Mouse (Mus musculus) CH12.LX (cell line): Measurements from ENCODE around the gene 5330417C22Rik. TPM values are rescaled to one million over a fixed set of nuclear protein-coding genes. Genes with fewer than 3 reads are reported as not detected.

ENCODE experiments used
- DNase-seq: peaks from one replicate; pipeline ENCODE4 v3.0.0-alpha.2; 2013; ENCODE audit errors: extremely low read depth
- H3K27ac ChIP-seq: 2 replicates; pipeline ENCODE4 v1.5.1; 2012; ENCODE audit warnings: low read depth, mild to moderate bottlenecking, control low read depth, moderate library complexity; ENCODE audit not compliant: insufficient read depth
- H3K27me3 ChIP-seq: replicated peaks from 2 replicates; pipeline ENCODE3; 2012; ENCODE audit warnings: inconsistent platforms
- H3K36me3 ChIP-seq, 2 experiments: replicated peaks in 1 of 2; 2 replicates each; pipeline versions ENCODE3 to v1.6.1; 2012; ENCODE audit warnings: inconsistent platforms in 1 of 2, low read length in 1 of 2, mild to moderate bottlenecking in 1 of 2, mixed read lengths in 1 of 2, moderate library complexity in 1 of 2; ENCODE audit not compliant: control insufficient read depth in 1 of 2, insufficient read depth in 1 of 2
- H3K4me1 ChIP-seq, 2 experiments: 2 replicates each; pipeline ENCODE4 v1.6.1; 2012; ENCODE audit warnings: inconsistent platforms in 1 of 2, moderate library complexity in 1 of 2; ENCODE audit not compliant: insufficient read depth in 2 of 2, control insufficient read depth in 1 of 2
- H3K4me2 ChIP-seq: 2 replicates; pipeline ENCODE4 v1.6.1; 2012; ENCODE audit warnings: low read depth, mild to moderate bottlenecking, control low read depth; ENCODE audit not compliant: poor library complexity, insufficient read depth, severe bottlenecking
- H3K4me3 ChIP-seq, 3 experiments: fragments of 150-350 bp in 1 of 3; sonication (generic) in 1 of 3; replicated peaks in 1 of 3; 2 replicates each; pipeline versions ENCODE3 to v1.5.1; 2011 to 2012; ENCODE audit warnings: low read depth in 2 of 3, low read length in 2 of 3, mild to moderate bottlenecking in 2 of 3, moderate library complexity in 2 of 3, control low read depth in 1 of 3, improper control_type of control experiment in 1 of 3, inconsistent platforms in 1 of 3, mixed read lengths in 1 of 3; ENCODE audit not compliant: poor library complexity in 1 of 3
- H3K79me2 ChIP-seq: replicated peaks from 2 replicates; pipeline ENCODE4 v1.6.1; 2012; ENCODE audit warnings: mild to moderate bottlenecking, moderate library complexity; ENCODE audit not compliant: control insufficient read depth, poor library complexity, insufficient read depth, severe bottlenecking; ENCODE audit errors: extremely low read depth
- H3K9ac ChIP-seq: 2 replicates; pipeline ENCODE4 v1.6.1; 2012; ENCODE audit warnings: low read depth, mild to moderate bottlenecking, control low read depth, moderate library complexity; ENCODE audit not compliant: insufficient read depth
- H3K9me3 ChIP-seq: replicated peaks from 2 replicates; pipeline ENCODE3; 2012; ENCODE audit warnings: low read length, inconsistent platforms, mixed read lengths
- BHLHE40 ChIP-seq: IDR thresholded peaks from 2 replicates; pipeline ENCODE4 v1.6.1; 2011; ENCODE audit warnings: mild to moderate bottlenecking, low read depth, low read length, improper control_type of control experiment
- CTCF ChIP-seq, 2 experiments: IDR thresholded peaks in 1 of 2; conservative IDR thresholded peaks in 1 of 2; 2 replicates each; pipeline ENCODE4 v1.5.1; 2011 to 2012; ENCODE audit warnings: low read depth in 2 of 2, low read length in 2 of 2, improper control_type of control experiment in 1 of 2, inconsistent platforms in 1 of 2, mild to moderate bottlenecking in 1 of 2, moderate library complexity in 1 of 2
- ELF1 ChIP-seq: IDR thresholded peaks from 2 replicates; pipeline ENCODE4 v1.6.1; 2014; ENCODE audit warnings: low read depth, mild to moderate bottlenecking, inconsistent platforms, low read length, improper control_type of control experiment
- EP300 ChIP-seq: IDR thresholded peaks from 2 replicates; pipeline ENCODE4 v1.6.1; 2011; ENCODE audit warnings: low read length, improper control_type of control experiment
- ETS1 ChIP-seq: conservative IDR thresholded peaks from 2 replicates; pipeline ENCODE4 v1.6.1; 2012; ENCODE audit warnings: low read depth, mild to moderate bottlenecking, inconsistent platforms, low read length, improper control_type of control experiment, moderate library complexity
- GABPA ChIP-seq: IDR thresholded peaks from 2 replicates; pipeline ENCODE4 v1.6.1; 2012; ENCODE audit warnings: low read depth, low read length, improper control_type of control experiment, inconsistent platforms; ENCODE audit not compliant: insufficient replicate concordance
- HCFC1 ChIP-seq: IDR thresholded peaks from 2 replicates; pipeline ENCODE4 v1.6.1; 2012; ENCODE audit warnings: low read depth, mild to moderate bottlenecking, inconsistent platforms, low read length, improper control_type of control experiment
- IRF4 ChIP-seq: IDR thresholded peaks from 2 replicates; pipeline ENCODE4 v1.6.1; 2014; ENCODE audit warnings: low read depth, mild to moderate bottlenecking, inconsistent platforms, low read length, improper control_type of control experiment
- JUND ChIP-seq: conservative IDR thresholded peaks from 2 replicates; pipeline ENCODE4 v1.6.1; 2011; ENCODE audit warnings: low read depth, low read length, improper control_type of control experiment
- KAT2A ChIP-seq: IDR thresholded peaks from 2 replicates; pipeline ENCODE4 v1.6.1; 2012; ENCODE audit warnings: low read length, improper control_type of control experiment, inconsistent platforms; ENCODE audit not compliant: insufficient replicate concordance
- MEF2A ChIP-seq: IDR thresholded peaks from 2 replicates; pipeline ENCODE4 v1.6.1; 2014; ENCODE audit warnings: low read depth, mild to moderate bottlenecking, inconsistent platforms, low read length, improper control_type of control experiment, borderline replicate concordance
- MXI1 ChIP-seq: IDR thresholded peaks from 2 replicates; pipeline ENCODE4 v1.6.1; 2011; ENCODE audit warnings: mild to moderate bottlenecking, low read depth, low read length, improper control_type of control experiment
- NRF1 ChIP-seq: IDR thresholded peaks from 2 replicates; pipeline ENCODE4 v1.6.1; 2014; ENCODE audit warnings: low read depth, mild to moderate bottlenecking, inconsistent platforms, low read length, improper control_type of control experiment, moderate library complexity
- POLR2A ChIP-seq: IDR thresholded peaks from 2 replicates; pipeline ENCODE4 v1.6.1; 2011; ENCODE audit warnings: low read depth, mild to moderate bottlenecking, improper control_type of control experiment, low read length
- RAD21 ChIP-seq: IDR thresholded peaks from 2 replicates; pipeline ENCODE4 v1.6.1; 2011; ENCODE audit warnings: low read depth, mild to moderate bottlenecking, low read length, improper control_type of control experiment, moderate library complexity
- SIN3A ChIP-seq: IDR thresholded peaks from 2 replicates; pipeline ENCODE4 v1.6.1; 2012; ENCODE audit warnings: low read length, improper control_type of control experiment, inconsistent platforms
- SMC3 ChIP-seq: IDR thresholded peaks from 2 replicates; pipeline ENCODE4 v1.6.1; 2011; ENCODE audit warnings: low read depth, low read length, improper control_type of control experiment
- TCF12 ChIP-seq: IDR thresholded peaks from 2 replicates; pipeline ENCODE4 v1.6.1; 2014; ENCODE audit warnings: low read depth, mild to moderate bottlenecking, inconsistent platforms, low read length, improper control_type of control experiment
- UBTF ChIP-seq: IDR thresholded peaks from 2 replicates; pipeline ENCODE4 v1.6.1; 2012; ENCODE audit warnings: low read depth, mild to moderate bottlenecking, inconsistent platforms, low read length, improper control_type of control experiment, moderate library complexity
- ZC3H11A ChIP-seq: IDR thresholded peaks from 2 replicates; pipeline ENCODE4 v1.6.1; 2012; ENCODE audit warnings: low read depth, mild to moderate bottlenecking, inconsistent platforms, low read length, improper control_type of control experiment
- ZKSCAN1 ChIP-seq: IDR thresholded peaks from 2 replicates; pipeline ENCODE4 v1.6.1; 2012; ENCODE audit warnings: low read depth, inconsistent platforms, low read length, improper control_type of control experiment, borderline replicate concordance
- ZMIZ1 ChIP-seq: IDR thresholded peaks from 2 replicates; pipeline ENCODE4 v1.6.1; 2012; ENCODE audit warnings: low read depth, mild to moderate bottlenecking, inconsistent platforms, low read length, improper control_type of control experiment
- ZNF384 ChIP-seq: IDR thresholded peaks from 2 replicates; pipeline ENCODE4 v1.6.1; 2012; ENCODE audit warnings: low read depth, low read length, improper control_type of control experiment, inconsistent platforms
- dilution Hi-C: fragments of 300-500 bp; cut with MboI; formaldehyde crosslinking; loops from 2 replicates; pipeline ENCODE4 v1.14.3; 2020; ENCODE audit warnings: low sequenced_read_pairs; ENCODE audit not compliant: extremely low pct_unique_long_range_greater_than_20kb, extremely low pct_ligation_motif_present
- in situ Hi-C: fragments of 300-500 bp; cut with MboI; formaldehyde crosslinking; loops from 3 replicates; pipeline ENCODE4 v1.14.3; 2019; ENCODE audit warnings: low sequenced_read_pairs, low pct_ligation_motif_present, low pct_unique_long_range_greater_than_20kb, mixed read lengths
- polyA plus RNA-seq: library from polyadenylated mRNA; unstranded; fragments of >175 nt; gene quantifications from 2 replicates; pipeline ENCODE4 v1.2.1, GENCODE M21; 2012; ENCODE audit warnings: low read depth; ENCODE audit not compliant: insufficient read length
- total RNA-seq, 2 experiments: library from RNA; depleted of rRNA; stranded (reverse); fragments of 300-350 nt in 1 of 2; fragments of >200 nt in 1 of 2; gene quantifications; 2 replicates each; pipeline ENCODE4 v1.2.3; 2012 to 2014

The 5330417C22Rik gene
- total and polyA plus RNA-seq, 3 experiments: 0.05 to 0.27 (median 0.17) TPM

GRCm38 (mm10) chr3:108435701-108436379, 100.5 kb downstream of the 5330417C22Rik start (continued):
- peak; percentile 11; the same call in 1 of the 2 replicates for TF ChIP-seq MEF2A
- peak; percentile 77 for TF ChIP-seq JUND
- TF ChIP-seq POLR2A: peak; percentile 29; the same call in 1 of the 2 replicates
- TF ChIP-seq EP300: peak; percentile 48; the same call in 1 of the 2 replicates
- TF ChIP-seq NRF1: no peak
- TF ChIP-seq SMC3: no peak
- TF ChIP-seq ZC3H11A: no peak
- peak; percentile 87 for TF ChIP-seq BHLHE40

GRCm38 (mm10) chr3:108433881-108434495, 102.3 kb downstream of the 5330417C22Rik start:
- no peak overlapping the region for H3K4me3 ChIP-seq
- no peaks in the 10 kb centered on the region for H3K9me3 ChIP-seq
- dilution Hi-C loops (no loop called here), in situ Hi-C loops (no loop called here)
- DNase-seq: no peak
- H3K27ac ChIP-seq: no peak overlapping the region
- H3K9ac ChIP-seq: no peak overlapping the region
- TF ChIP-seq JUND: no peak
- no peak for TF ChIP-seq RAD21
- no peak for TF ChIP-seq ETS1
- no peak for TF ChIP-seq SIN3A
- no peak for TF ChIP-seq UBTF
- TF ChIP-seq HCFC1: no peak
- TF ChIP-seq ZNF384: no peak
- no peak for TF ChIP-seq ELF1
- no peak for TF ChIP-seq KAT2A
- no peak for TF ChIP-seq IRF4
- TF ChIP-seq TCF12: no peak
- no peak for TF ChIP-seq POLR2A
- TF ChIP-seq GABPA: no peak
- no peak for TF ChIP-seq ZMIZ1
- no peak for TF ChIP-seq MXI1
- TF ChIP-seq SMC3: no peak
- TF ChIP-seq ZKSCAN1: no peak
- TF ChIP-seq CTCF (conservative IDR thresholded peaks at IDR 0.05 in 1 of 2, IDR thresholded peaks at IDR 0.05 in 1 of 2; ENCODE audit: low read depth in 2 of 2, low read length in 2 of 2): no peak
- H3K4me2 ChIP-seq: no peak overlapping the region
- H3K36me3 ChIP-seq: peaks cover 80 to 94% of the 10 kb centered on the region in 2 experiments
- H3K27me3 ChIP-seq: no peaks in the 10 kb centered on the region
- peaks cover 35% of the 10 kb centered on the region for H3K79me2 ChIP-seq
- H3K4me1 ChIP-seq: peaks cover 6 to 40% of the 10 kb centered on the region in 2 experiments
